Comparison of ENCODE assay signal across 11 mouse cellular contexts in genomic region chr2:48539465-48540055, GRCm38 (mm10).
DNase-seq lines count a peak whose midpoint lies in the region; ATAC-seq and TF ChIP-seq lines count a peak whose summit lies in the region.
"Had no signal": no experiment of that assay in that cellular context is flagged by ENCODE, and none has a peak within 500 bp of the region (broad histone marks: within the 10 kb centered on the region; RNA-seq: fewer than 3 reads in every experiment).

No protein-coding gene starts in this region.

- TF ChIP-seq CTCF in intestine, postnatal 0 days (IDR thresholded peaks at IDR 0.05; ENCODE audit: low read depth) = no peak

- H3K27me3 ChIP-seq in intestine, postnatal 0 days (replicated peaks; ENCODE audit: control insufficient read depth, insufficient read depth, low read length) = no peaks in the 10 kb centered on the region
- H3K27me3 ChIP-seq: embryonic facial prominence, embryonic 15.5 days; Patski had no signal

- no peak overlapping the region for H3K4me2 ChIP-seq in intestine, postnatal 0 days (replicated peaks; ENCODE audit: low read depth)

- no peak overlapping the region for H3K4me3 ChIP-seq in intestine, postnatal 0 days (ENCODE audit: low read depth, low read length)

- H3K9me3 ChIP-seq in intestine, postnatal 0 days (ENCODE audit: control insufficient read depth) = no peaks in the 10 kb centered on the region
- H3K9me3 ChIP-seq: embryonic facial prominence, embryonic 15.5 days had no signal

- no peaks in the 10 kb centered on the region for H3K4me1 ChIP-seq in intestine, postnatal 0 days (replicated peaks; ENCODE audit: control insufficient read depth, insufficient read depth, low read length)

- DNase-seq in urinary bladder, postnatal 14 days (ENCODE audit: low spot score) = peak; percentile 27
- DNase-seq in urinary bladder, postnatal 10 days (ENCODE audit: low spot score) = no peak
- peak; percentile 39 to 49 for DNase-seq in heart, postnatal 14 days
- peak; percentile 61 to 78 for DNase-seq in kidney, postnatal 36 days
- DNase-seq in left cerebral cortex, adult 18-20 months (ENCODE audit: low spot score in 2 of 2) = no peak
- DNase-seq in cerebellum, adult 11 months = no peak

- H3K9ac ChIP-seq in intestine, postnatal 0 days (ENCODE audit: low read depth, low read length) = no peak overlapping the region
- H3K9ac ChIP-seq: embryonic facial prominence, embryonic 15.5 days; liver, embryonic 14.5 days had no signal

- no peaks in the 10 kb centered on the region for H3K36me3 ChIP-seq in intestine, postnatal 0 days (ENCODE audit: control insufficient read depth, insufficient read depth)
- H3K36me3 ChIP-seq: embryonic facial prominence, embryonic 15.5 days had no signal

- intact Hi-C loops in heart, postnatal 14 days (cut with DNase I) = loop anchor here (5.0 kb wide), 2 partner anchors 157 to 273 kb away; partner anchors contain the start of gene Acvr2a

- H3K27ac ChIP-seq in intestine, postnatal 0 days (ENCODE audit: low read depth, low read length) = no peak overlapping the region
- H3K27ac ChIP-seq: embryonic facial prominence, embryonic 15.5 days; liver, embryonic 14.5 days had no signal

- WGBS in intestine, postnatal 0 days = 74% methylated on average over 4 of the region's 4 CpGs

- ATAC-seq in cerebellum, adult (ENCODE audit: insufficient number of reproducible peaks, low FRiP score, low TSS enrichment) = no peak
- no peak for ATAC-seq in intestine, postnatal 0 days
- ATAC-seq: Patski had no signal

Comparison
In these comparisons a context has a peak if more than half of its experiments do, and no peak if none do; other contexts are left out.
1. DNase-seq: peak in urinary bladder, postnatal 14 days (single experiment), heart, postnatal 14 days (2 of 2) and kidney, postnatal 36 days (2 of 2); none in urinary bladder, postnatal 10 days (single experiment), left cerebral cortex, adult 18-20 months (0 of 2) and cerebellum, adult 11 months (single experiment).